Mouse (Mus musculus) testis, postnatal 14 days (tissue): ENCODE measurements around the gene Gstt2.
"Not testable (repeated sequence)": the region's sequence is repeated elsewhere in the genome, so short reads cannot be mapped to it uniquely, and the experiment has no call there.

Experiments
- DNase-seq: peaks from one replicate; pipeline ENCODE4 v3.0.0; 2021; ENCODE audit warnings: low spot score

Gstt2 gene

GRCm38 (mm10) chr10:75855416-75855981 lies 18.3 kb upstream of the Gstt2 start:
- DNase-seq = no peak

- no peak for DNase-seq
These were observed 17.6 kb upstream of the Gstt2 start for GRCm38 (mm10) chr10:75854791-75855190.

- no peak for DNase-seq
These were observed 16.9 kb upstream of the Gstt2 start for GRCm38 (mm10) chr10:75854096-75854495.

- peak; percentile 86 for DNase-seq
These were observed 16.2 kb upstream of the Gstt2 start for GRCm38 (mm10) chr10:75853452-75853851.

- no peak for DNase-seq
These were observed 15.4 kb upstream of the Gstt2 start for GRCm38 (mm10) chr10:75852539-75853125.

GRCm38 (mm10) chr10:75851681-75852080 lies 14.5 kb upstream of the Gstt2 start:
- no peak for DNase-seq

- DNase-seq = no peak
These were observed 13.9 kb upstream of the Gstt2 start for GRCm38 (mm10) chr10:75851076-75851475.

- no peak for DNase-seq
These were observed 11.2 kb upstream of the Gstt2 start for GRCm38 (mm10) chr10:75848382-75848781.

- no peak for DNase-seq
These were observed 8.2 kb upstream of the Gstt2 start for GRCm38 (mm10) chr10:75845306-75845930.

GRCm38 (mm10) chr10:75844800-75845199 lies 7.6 kb upstream of the Gstt2 start:
- DNase-seq = no peak

- not testable (repeated sequence) for DNase-seq
These were observed 6.7 kb upstream of the Gstt2 start for GRCm38 (mm10) chr10:75843898-75844297.

GRCm38 (mm10) chr10:75839092-75839491 lies 1.9 kb upstream of the Gstt2 start:
- no peak for DNase-seq

- DNase-seq = no peak
These were observed 1.3 kb downstream of the Gstt2 start for GRCm38 (mm10) chr10:75835761-75836531.

GRCm38 (mm10) chr10:75835307-75835706 lies 1.9 kb downstream of the Gstt2 start:
- peak; percentile 46 for DNase-seq

GRCm38 (mm10) chr10:75834721-75835120 lies 2.5 kb downstream of the Gstt2 start:
- DNase-seq = no peak

- peak; percentile 68 for DNase-seq
These were observed 3.0 kb downstream of the Gstt2 start for GRCm38 (mm10) chr10:75834250-75834649.

GRCm38 (mm10) chr10:75833456-75834080 lies 3.7 kb downstream of the Gstt2 start:
- peak; percentile 37 for DNase-seq

GRCm38 (mm10) chr10:75832272-75832895 lies 4.8 kb downstream of the Gstt2 start:
- peak; percentile 50 for DNase-seq

GRCm38 (mm10) chr10:75830275-75830670 lies 7.0 kb downstream of the Gstt2 start:
- no peak for DNase-seq

GRCm38 (mm10) chr10:75829529-75830274 lies 7.5 kb downstream of the Gstt2 start:
- DNase-seq = no peak

- peak; percentile 31 for DNase-seq
These were observed 8.7 kb downstream of the Gstt2 start for GRCm38 (mm10) chr10:75828500-75828931.
